Mouse (Mus musculus) limb, embryonic 13.5 days (tissue): ENCODE data around the gene Ppp1r3a. TPM values are rescaled to one million over a fixed set of nuclear protein-coding genes. Genes with fewer than 3 reads are reported as not detected.
"Not testable (repeated sequence)": the region's sequence is repeated elsewhere in the genome, so short reads cannot be mapped to it uniquely, and the experiment has no call there.

Experiments used
- ATAC-seq: fragments of 200-750 bp; cut with Nextera tagmentation; 2 replicates; pipeline ENCODE4 v1.8.0; 2017; ENCODE audit warnings: low read depth, moderate number of reproducible peaks, moderate TSS enrichment; ENCODE audit not compliant: low FRiP score
- H3K27ac ChIP-seq: fragments of 300-500 bp; sonication (generic); 2 replicates; pipeline ENCODE4 v1.5.1; 2015; ENCODE audit warnings: inconsistent platforms, mild to moderate bottlenecking, moderate library complexity
- H3K27me3 ChIP-seq: fragments of 300-500 bp; sonication (generic); 2 replicates; pipeline ENCODE4 v1.6.1; 2015; ENCODE audit warnings: mild to moderate bottlenecking, inconsistent platforms
- H3K36me3 ChIP-seq: fragments of 300-500 bp; sonication (generic); 2 replicates; pipeline ENCODE4 v1.6.1; 2015; ENCODE audit warnings: inconsistent platforms, mild to moderate bottlenecking, moderate library complexity
- H3K4me1 ChIP-seq: fragments of 300-500 bp; sonication (generic); 2 replicates; pipeline ENCODE4 v1.6.1; 2015; ENCODE audit warnings: inconsistent platforms
- H3K4me2 ChIP-seq: fragments of 300-500 bp; sonication (generic); replicated peaks from 2 replicates; pipeline ENCODE4 v1.6.1; 2015; ENCODE audit warnings: inconsistent platforms, mild to moderate bottlenecking, moderate library complexity
- H3K4me3 ChIP-seq: fragments of 300-500 bp; sonication (generic); 2 replicates; pipeline ENCODE4 v1.5.1; 2015; ENCODE audit warnings: moderate library complexity, mild to moderate bottlenecking, inconsistent platforms
- H3K9ac ChIP-seq: fragments of 300-500 bp; sonication (generic); 2 replicates; pipeline ENCODE4 v1.6.1; 2015; ENCODE audit warnings: mild to moderate bottlenecking, inconsistent platforms
- H3K9me3 ChIP-seq: fragments of 300-500 bp; sonication (generic); 2 replicates; pipeline ENCODE4 v1.6.1; 2016; ENCODE audit warnings: inconsistent platforms
- WGBS: fragments of 180-500 bp; shearing (Covaris S2); methylation state at CpG from one replicate; pipeline ENCODE4 v1.1.7; 2015; 5-methylcytosine and 5-hydroxymethylcytosine counted together
- polyA plus RNA-seq: library from polyadenylated mRNA; unstranded; fragments of >200 nt; fragmentation: Nextera tagmentation; extraction: Ambion mirVana; gene quantifications from 2 replicates; pipeline ENCODE4 v1.2.1, GENCODE M21; 2015

The Ppp1r3a gene
- polyA plus RNA-seq, 1 experiment from 2014 or later: 0.27 TPM

DNA sequence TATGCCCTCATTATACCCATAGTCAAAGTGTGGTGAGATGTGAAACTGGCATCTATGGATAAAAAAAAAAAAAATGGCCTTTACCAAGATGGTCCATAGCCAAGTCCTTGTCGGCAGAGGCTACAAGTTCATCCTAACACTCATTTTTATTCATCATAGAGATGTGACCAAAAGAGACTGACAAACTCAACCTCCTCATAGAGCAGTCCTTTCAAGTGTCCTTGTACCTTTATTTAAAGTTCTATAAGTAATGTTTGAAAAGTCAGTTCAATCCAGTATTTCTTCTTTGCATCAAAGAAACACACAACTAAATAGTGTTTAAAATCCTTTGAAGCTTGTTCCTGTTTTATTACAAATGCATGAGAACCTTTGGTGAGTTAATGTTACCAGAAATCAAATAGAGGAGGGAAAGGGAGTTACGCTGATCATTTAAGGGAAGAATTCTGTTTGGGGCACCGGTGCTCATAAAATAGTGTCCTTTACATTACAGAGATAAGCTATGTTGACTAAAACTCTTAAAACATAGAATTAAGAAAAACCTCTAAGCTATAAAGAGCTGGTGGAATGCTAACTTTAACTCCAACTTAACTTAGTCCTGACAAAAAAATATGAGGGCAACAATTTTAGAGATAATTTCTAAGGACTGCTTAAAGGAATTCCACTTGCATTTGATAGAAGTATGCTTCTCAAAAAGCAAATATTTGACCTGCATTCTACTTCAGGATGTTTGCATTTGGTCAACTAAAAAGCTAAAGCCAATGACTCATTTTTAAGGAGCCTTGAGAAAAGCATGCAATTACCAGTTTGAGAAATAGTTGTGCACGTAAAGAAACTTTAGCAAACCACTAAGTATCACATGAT, 39.7 kb downstream of the Ppp1r3a start:
- no peaks in the 10 kb centered on the region for H3K9me3 ChIP-seq
- H3K36me3 ChIP-seq: no peaks in the 10 kb centered on the region
- WGBS: 83% methylated on average over 4 of the region's 4 CpGs
- H3K9ac ChIP-seq: no peak overlapping the region
- no peak overlapping the region for H3K4me2 ChIP-seq
- no peak overlapping the region for H3K4me3 ChIP-seq
- no peak for ATAC-seq
- no peaks in the 10 kb centered on the region for H3K27me3 ChIP-seq
- no peak overlapping the region for H3K27ac ChIP-seq
- H3K4me1 ChIP-seq: no peaks in the 10 kb centered on the region

DNA sequence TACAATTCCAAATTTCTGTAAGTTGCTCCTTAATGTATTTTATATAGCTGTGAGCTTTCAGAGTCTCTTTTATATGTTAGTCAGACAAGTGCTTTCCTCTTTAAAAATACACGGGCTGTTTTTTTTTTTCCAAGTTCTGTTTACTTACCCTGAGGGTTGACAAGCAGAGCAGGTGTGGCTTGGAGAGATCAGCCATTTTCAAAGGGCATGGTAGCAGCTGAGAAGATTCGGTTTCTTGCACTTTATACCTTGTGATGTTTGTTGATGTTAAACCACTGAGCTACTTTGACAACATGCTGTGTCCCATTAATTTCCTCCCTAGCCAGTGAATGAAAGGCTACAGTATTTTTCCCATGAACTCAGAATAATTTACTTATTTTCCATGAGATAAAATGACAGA, 42.9 kb downstream of the Ppp1r3a start:
- ATAC-seq: no peak
- WGBS: 35% methylated on average over 2 of the region's 2 CpGs
- Histone ChIP-seq H3K9ac (no peak overlapping the region), H3K4me2 (no peak overlapping the region), H3K4me3 (no peak overlapping the region), H3K4me1 (no peaks in the 10 kb centered on the region), H3K36me3 (no peaks in the 10 kb centered on the region), H3K27me3 (no peaks in the 10 kb centered on the region), H3K9me3 (no peaks in the 10 kb centered on the region), H3K27ac (no peak overlapping the region)

DNA sequence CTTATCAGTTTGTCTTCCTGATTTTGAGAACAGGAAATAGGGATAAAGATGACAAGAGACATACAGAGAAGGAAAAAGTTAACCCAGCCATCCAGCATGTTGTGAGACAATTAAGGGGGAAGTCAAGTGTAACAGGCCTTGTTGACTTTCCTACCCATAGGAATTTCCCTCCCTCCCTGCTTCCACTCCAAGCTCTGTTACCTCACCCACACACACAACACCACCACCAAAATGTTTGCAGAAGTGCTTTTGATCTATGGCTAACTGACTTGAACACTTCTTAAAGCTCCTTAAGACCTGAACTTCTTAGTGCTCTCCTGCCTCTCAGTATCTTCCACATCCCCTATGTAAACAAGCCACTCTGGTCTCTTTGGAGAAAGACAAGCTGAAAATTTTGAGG, 55.0 kb downstream of the Ppp1r3a start:
- H3K4me3 ChIP-seq: no peak overlapping the region
- H3K27me3 ChIP-seq: no peaks in the 10 kb centered on the region
- no peak for ATAC-seq
- H3K9me3 ChIP-seq: no peaks in the 10 kb centered on the region
- H3K36me3 ChIP-seq: no peaks in the 10 kb centered on the region
- H3K9ac ChIP-seq: no peak overlapping the region
- H3K4me2 ChIP-seq: no peak overlapping the region
- no peaks in the 10 kb centered on the region for H3K4me1 ChIP-seq
- no peak overlapping the region for H3K27ac ChIP-seq

DNA sequence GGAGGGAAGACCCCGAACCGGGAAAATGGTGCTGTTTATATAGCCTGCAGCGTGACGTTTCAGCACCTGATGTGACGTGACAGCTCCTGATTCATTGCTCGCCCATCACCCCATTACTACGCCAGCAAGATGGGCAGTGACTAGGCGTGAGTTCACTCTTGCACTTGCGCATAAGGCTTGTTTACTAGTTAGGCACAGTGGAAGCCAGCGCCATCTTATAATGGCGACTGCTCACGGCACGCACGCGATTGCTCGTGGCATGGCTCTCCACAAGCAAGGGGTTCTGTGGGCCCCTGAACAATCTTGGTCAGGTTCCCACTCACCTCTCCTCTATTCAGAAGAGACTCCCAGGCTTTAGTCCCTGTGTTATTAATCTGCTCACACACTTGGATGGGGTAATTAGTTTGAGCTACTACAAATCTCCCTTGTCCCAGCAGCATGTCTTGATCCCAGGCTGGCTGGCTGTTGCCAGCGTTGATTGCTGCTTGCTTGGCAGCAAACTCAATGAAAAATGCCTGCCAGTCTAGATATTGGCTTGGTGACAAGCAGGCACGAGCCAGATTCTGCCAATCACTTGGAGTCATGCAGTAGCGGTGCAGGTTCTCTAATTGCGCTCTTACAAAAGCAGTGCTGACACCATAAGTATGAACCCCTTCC, 75.7 kb downstream of the Ppp1r3a start:
- not testable (repeated sequence) for H3K4me1 ChIP-seq, H3K9me3 ChIP-seq, H3K9ac ChIP-seq, ATAC-seq, H3K4me3 ChIP-seq, H3K4me2 ChIP-seq, H3K27me3 ChIP-seq, H3K36me3 ChIP-seq, H3K27ac ChIP-seq
- WGBS: 88% methylated on average over 20 of the region's 20 CpGs

DNA sequence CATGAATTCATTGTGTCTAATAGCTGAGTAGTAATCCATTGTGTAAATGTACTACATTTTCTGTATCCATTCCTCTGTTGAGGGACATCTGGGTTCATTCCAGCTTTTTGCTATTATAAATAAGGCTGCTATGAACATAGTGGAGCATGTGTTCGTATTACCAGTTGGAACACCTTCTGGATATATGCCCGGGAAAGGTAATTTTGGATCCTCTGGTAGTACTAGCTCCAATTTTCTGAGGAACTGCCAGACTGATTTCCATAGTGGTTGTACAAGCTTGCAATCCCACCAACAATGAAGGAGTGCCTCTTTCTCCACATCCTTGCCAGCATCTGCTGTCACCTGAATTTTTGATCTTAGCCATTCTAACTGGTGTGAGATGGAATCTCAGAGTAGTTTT, 86.1 kb downstream of the Ppp1r3a start:
- not testable (repeated sequence) for H3K4me2 ChIP-seq, H3K4me1 ChIP-seq, H3K9ac ChIP-seq, H3K27ac ChIP-seq, H3K27me3 ChIP-seq, H3K36me3 ChIP-seq, ATAC-seq, H3K4me3 ChIP-seq
- H3K9me3 ChIP-seq: peaks cover 13% of the 10 kb centered on the region
- WGBS: 73% methylated on average over 2 of the region's 2 CpGs

DNA sequence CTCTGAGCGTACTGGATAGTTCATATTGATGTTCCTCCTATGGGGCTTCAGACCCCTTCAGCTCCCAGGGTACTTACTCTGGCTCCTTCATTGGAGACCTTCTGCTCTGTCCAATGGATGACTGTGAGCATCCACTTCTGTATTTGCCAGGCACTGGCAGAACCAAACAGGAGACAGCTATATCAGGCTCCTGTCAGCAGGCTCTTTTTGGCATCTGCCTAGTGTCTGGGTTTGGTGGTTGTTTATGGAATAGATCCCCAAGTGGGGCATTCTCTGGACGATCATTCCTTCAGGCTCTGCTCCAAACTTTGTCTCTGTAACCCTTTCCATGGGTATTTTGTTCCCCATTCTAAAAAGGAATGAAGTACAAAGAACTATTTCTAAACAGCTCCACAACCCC, 87.4 kb downstream of the Ppp1r3a start:
- H3K36me3 ChIP-seq, H3K4me2 ChIP-seq, H3K4me1 ChIP-seq, ATAC-seq, H3K9ac ChIP-seq, H3K9me3 ChIP-seq, H3K27ac ChIP-seq, H3K4me3 ChIP-seq, H3K27me3 ChIP-seq: not testable (repeated sequence)
- WGBS: 77% methylated on average over 2 of the region's 2 CpGs

Other genes starting within 250 kb of the Ppp1r3a start
- 47.8 and 53.9 TPM in 2 replicates for gene Foxp2, start 146.1 kb upstream of the Ppp1r3a start, polyA plus RNA-seq